Mouse (Mus musculus) cerebellum, adult 9-10 months (tissue): Measurements from ENCODE around the gene Lpin1.

ENCODE experiments used
- DNase-seq: peaks from one replicate; pipeline ENCODE4 v3.0.0; 2022

Lpin1 gene

GRCm38 (mm10) chr12:16570371-16571060 lies 40.2 kb downstream of the Lpin1 start:
- DNase-seq: no peak

GRCm38 (mm10) chr12:16568936-16569650 lies 41.7 kb downstream of the Lpin1 start:
- DNase-seq: no peak

GRCm38 (mm10) chr12:16568496-16568895 lies 42.3 kb downstream of the Lpin1 start:
- peak; percentile 77 for DNase-seq

- DNase-seq: no peak
Measured at GRCm38 (mm10) chr12:16568090-16568489, 42.7 kb downstream of the Lpin1 start.

- DNase-seq: no peak
Measured at GRCm38 (mm10) chr12:16563427-16563826, 47.3 kb downstream of the Lpin1 start.

GRCm38 (mm10) chr12:16562647-16563046 lies 48.1 kb downstream of the Lpin1 start:
- DNase-seq: no peak

- no peak for DNase-seq
Measured at GRCm38 (mm10) chr12:16562181-16562580, 48.6 kb downstream of the Lpin1 start.

GRCm38 (mm10) chr12:16557271-16557670 lies 53.5 kb downstream of the Lpin1 start:
- DNase-seq: no peak

- no peak for DNase-seq
Measured at GRCm38 (mm10) chr12:16554171-16554570, 56.6 kb downstream of the Lpin1 start.

- DNase-seq: peak; percentile 46
Measured at GRCm38 (mm10) chr12:16552108-16552771, 58.5 kb downstream of the Lpin1 start.

GRCm38 (mm10) chr12:16550983-16551454 lies 59.7 kb downstream of the Lpin1 start:
- DNase-seq: no peak

- no peak for DNase-seq
Measured at GRCm38 (mm10) chr12:16548824-16549375, 61.9 kb downstream of the Lpin1 start.

- DNase-seq: no peak
Measured at GRCm38 (mm10) chr12:16541606-16542005, 69.2 kb downstream of the Lpin1 start.

- DNase-seq: no peak
Measured at GRCm38 (mm10) chr12:16540712-16541111, 70.1 kb downstream of the Lpin1 start.

GRCm38 (mm10) chr12:16539965-16540661 lies 70.7 kb downstream of the Lpin1 start:
- DNase-seq: no peak

- peak; percentile 70 for DNase-seq
Measured at GRCm38 (mm10) chr12:16533331-16533828, 77.4 kb downstream of the Lpin1 start.

- no peak for DNase-seq
Measured at GRCm38 (mm10) chr12:16532860-16533230, 77.9 kb downstream of the Lpin1 start.

GRCm38 (mm10) chr12:16531956-16532859 lies 78.6 kb downstream of the Lpin1 start:
- no peak for DNase-seq

- no peak for DNase-seq
Measured at GRCm38 (mm10) chr12:16528650-16529049, 82.1 kb downstream of the Lpin1 start.

- DNase-seq: no peak
Measured at GRCm38 (mm10) chr12:16527941-16528340, 82.8 kb downstream of the Lpin1 start.

- no peak for DNase-seq
Measured at GRCm38 (mm10) chr12:16526862-16527261, 83.9 kb downstream of the Lpin1 start.

GRCm38 (mm10) chr12:16526134-16526533 lies 84.6 kb downstream of the Lpin1 start:
- no peak for DNase-seq
